Mouse (Mus musculus) embryonic fibroblast, embryonic 13.5 days (primary cell): ENCODE results near the gene Rftn1. TPM values are rescaled to one million over a fixed set of nuclear protein-coding genes. Genes with fewer than 3 reads are reported as not detected.

ENCODE experiments used
- H3K27ac ChIP-seq: 2 replicates; pipeline ENCODE4 v1.5.1; 2012; ENCODE audit warnings: low read length, control low read depth, inconsistent platforms; ENCODE audit not compliant: insufficient read depth
- H3K4me1 ChIP-seq: 2 replicates; pipeline ENCODE4 v1.6.1; 2011; ENCODE audit warnings: low read length; ENCODE audit not compliant: control insufficient read depth, insufficient read depth
- H3K4me3 ChIP-seq: 2 replicates; pipeline ENCODE4 v1.5.1; 2011; ENCODE audit warnings: mild to moderate bottlenecking, control low read depth, low read length; ENCODE audit not compliant: insufficient read depth
- CTCF ChIP-seq: IDR thresholded peaks from 2 replicates; pipeline ENCODE4 v1.5.1; 2011; ENCODE audit warnings: mild to moderate bottlenecking, control low read depth, low read length, moderate library complexity, borderline replicate concordance; ENCODE audit not compliant: insufficient read depth
- POLR2A ChIP-seq: IDR thresholded peaks from 2 replicates; pipeline ENCODE4 v1.6.1; 2011; ENCODE audit warnings: low read depth, mild to moderate bottlenecking, control low read depth, low read length, moderate library complexity
- polyA plus RNA-seq: library from polyadenylated mRNA; stranded (reverse); fragments of >200 nt; gene quantifications from 2 replicates; pipeline ENCODE4 v1.2.4, GENCODE M21; 2011; ENCODE audit warnings: low read depth; ENCODE audit not compliant: missing spikeins, insufficient read length

Gene Rftn1
- polyA plus RNA-seq, 1 experiment = 15.1 TPM

GRCm38 (mm10) chr17:50061446-50061845, 129.0 kb downstream of the Rftn1 start:
- no peak for TF ChIP-seq CTCF
- TF ChIP-seq POLR2A = no peak
- no peaks in the 10 kb centered on the region for H3K4me1 ChIP-seq
- H3K27ac ChIP-seq = no peak overlapping the region
- H3K4me3 ChIP-seq = no peak overlapping the region

- Histone ChIP-seq H3K4me1 (no peaks in the 10 kb centered on the region), H3K4me3 (no peak overlapping the region), H3K27ac (no peak overlapping the region)
- TF ChIP-seq CTCF (no peak), POLR2A (no peak)
These were observed 130.3 kb downstream of the Rftn1 start for GRCm38 (mm10) chr17:50060220-50060619.

GRCm38 (mm10) chr17:50059417-50059816, 131.1 kb downstream of the Rftn1 start:
- no peak overlapping the region for H3K4me3 ChIP-seq
- no peaks in the 10 kb centered on the region for H3K4me1 ChIP-seq
- TF ChIP-seq POLR2A (no peak), CTCF (no peak)
- H3K27ac ChIP-seq = no peak overlapping the region

DNA sequence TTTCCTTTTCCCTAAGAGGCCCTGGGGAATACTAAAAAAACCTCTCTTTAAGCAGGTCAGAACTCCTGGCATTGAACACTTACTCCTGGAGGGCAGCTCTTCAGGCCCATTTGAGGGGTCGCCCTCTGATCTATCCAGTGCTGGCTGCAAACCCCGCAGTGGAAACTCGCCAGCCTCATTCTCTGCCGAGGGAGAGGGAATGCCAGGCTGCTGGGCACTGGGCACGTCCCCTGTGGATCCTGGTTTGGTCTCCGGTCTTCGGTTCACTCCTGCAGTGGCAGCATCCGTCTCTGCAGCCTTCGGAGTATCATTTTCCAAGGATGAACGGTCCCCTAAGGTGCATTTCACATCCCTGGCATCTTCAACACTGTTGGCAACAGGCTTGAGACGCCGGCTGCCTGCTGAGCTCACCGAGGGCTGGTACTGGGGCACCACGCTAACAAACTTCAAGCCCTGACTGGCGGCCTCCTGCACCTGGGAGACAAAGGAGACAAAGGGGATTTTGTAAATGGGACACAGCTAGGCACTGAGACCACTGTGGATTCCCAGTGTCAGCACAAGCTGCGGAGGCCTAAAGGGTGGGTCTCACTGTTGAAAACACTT, 135.2 kb downstream of the Rftn1 start:
- Histone ChIP-seq H3K27ac (no peak overlapping the region), H3K4me1 (no peaks in the 10 kb centered on the region), H3K4me3 (no peak overlapping the region)
- TF ChIP-seq POLR2A (no peak), CTCF (no peak)

DNA sequence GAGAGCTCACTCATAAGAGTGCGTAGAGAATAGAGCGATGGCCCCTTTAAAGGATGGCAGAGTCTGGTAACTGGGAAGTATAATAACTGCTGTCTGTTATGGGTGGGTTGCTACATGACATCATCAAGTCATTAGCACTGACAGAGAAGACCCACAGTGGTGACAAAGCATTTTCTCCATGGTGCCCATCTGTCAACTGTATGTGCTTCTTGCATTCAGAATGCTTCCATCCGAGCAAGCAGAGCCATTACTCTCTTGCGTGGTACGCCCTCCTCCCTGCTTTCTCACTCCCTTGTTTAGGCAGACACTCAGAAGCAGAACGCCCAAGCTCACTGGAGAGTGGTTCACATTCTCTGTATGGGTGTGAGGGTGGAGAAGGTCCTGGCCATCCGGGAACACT, 135.9 kb downstream of the Rftn1 start:
- TF ChIP-seq CTCF (no peak), POLR2A (no peak)
- no peak overlapping the region for H3K27ac ChIP-seq
- no peaks in the 10 kb centered on the region for H3K4me1 ChIP-seq
- H3K4me3 ChIP-seq = no peak overlapping the region

- Histone ChIP-seq H3K4me1 (no peaks in the 10 kb centered on the region), H3K27ac (no peak overlapping the region), H3K4me3 (no peak overlapping the region)
- TF ChIP-seq POLR2A (no peak), CTCF (no peak)
These were observed 136.5 kb downstream of the Rftn1 start for GRCm38 (mm10) chr17:50053961-50054360.

GRCm38 (mm10) chr17:50052741-50053468, 137.6 kb downstream of the Rftn1 start:
- no peaks in the 10 kb centered on the region for H3K4me1 ChIP-seq
- no peak overlapping the region for H3K4me3 ChIP-seq
- no peak overlapping the region for H3K27ac ChIP-seq
- TF ChIP-seq CTCF = no peak
- TF ChIP-seq POLR2A = no peak

GRCm38 (mm10) chr17:50050456-50050855, 140.0 kb downstream of the Rftn1 start:
- no peak for TF ChIP-seq CTCF
- no peak for TF ChIP-seq POLR2A
- H3K27ac ChIP-seq = no peak overlapping the region
- H3K4me3 ChIP-seq = no peak overlapping the region
- no peaks in the 10 kb centered on the region for H3K4me1 ChIP-seq

- no peak overlapping the region for H3K27ac ChIP-seq
- TF ChIP-seq POLR2A (no peak), CTCF (no peak)
- no peaks in the 10 kb centered on the region for H3K4me1 ChIP-seq
- H3K4me3 ChIP-seq = no peak overlapping the region
These were observed 142.3 kb downstream of the Rftn1 start for GRCm38 (mm10) chr17:50048209-50048608.

DNA sequence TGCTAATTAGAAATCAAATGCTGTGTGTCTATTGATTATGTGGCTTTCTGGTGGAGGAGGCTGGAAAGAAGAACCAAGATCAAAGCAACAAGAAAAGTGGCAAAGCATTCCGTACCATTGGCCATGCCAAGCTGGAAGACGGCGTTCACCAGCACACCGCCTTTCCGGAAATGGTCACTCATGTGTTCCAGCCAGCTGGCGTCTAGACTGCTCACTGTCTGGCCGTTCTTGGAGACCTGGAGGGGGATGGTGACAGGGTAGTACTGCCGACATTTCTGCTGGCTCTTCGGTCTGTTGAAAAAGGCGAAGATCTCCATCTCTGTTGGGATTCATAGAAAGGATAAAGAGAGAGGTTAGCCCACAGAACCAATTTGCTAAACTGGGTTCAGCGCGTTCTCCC, 143.3 kb downstream of the Rftn1 start:
- no peaks in the 10 kb centered on the region for H3K4me1 ChIP-seq

More for the DNA sequence above, 143.3 kb downstream of the Rftn1 start:
- TF ChIP-seq POLR2A = no peak
- no peak for TF ChIP-seq CTCF
- Histone ChIP-seq H3K4me3 (no peak overlapping the region), H3K27ac (no peak overlapping the region)
